Mouse (Mus musculus): ENCODE data around the gene Rhof. TPM values are rescaled to one million over a fixed set of nuclear protein-coding genes. Genes with fewer than 3 reads are reported as not detected.

Rhof gene
- polyA plus RNA-seq (2012; fragmentation: generic; extraction: Trizol), result 1 to 10 TPM in 1 of 2 experiments, under 1 TPM in 1; 0.29 to 2.2 TPM

DNA sequence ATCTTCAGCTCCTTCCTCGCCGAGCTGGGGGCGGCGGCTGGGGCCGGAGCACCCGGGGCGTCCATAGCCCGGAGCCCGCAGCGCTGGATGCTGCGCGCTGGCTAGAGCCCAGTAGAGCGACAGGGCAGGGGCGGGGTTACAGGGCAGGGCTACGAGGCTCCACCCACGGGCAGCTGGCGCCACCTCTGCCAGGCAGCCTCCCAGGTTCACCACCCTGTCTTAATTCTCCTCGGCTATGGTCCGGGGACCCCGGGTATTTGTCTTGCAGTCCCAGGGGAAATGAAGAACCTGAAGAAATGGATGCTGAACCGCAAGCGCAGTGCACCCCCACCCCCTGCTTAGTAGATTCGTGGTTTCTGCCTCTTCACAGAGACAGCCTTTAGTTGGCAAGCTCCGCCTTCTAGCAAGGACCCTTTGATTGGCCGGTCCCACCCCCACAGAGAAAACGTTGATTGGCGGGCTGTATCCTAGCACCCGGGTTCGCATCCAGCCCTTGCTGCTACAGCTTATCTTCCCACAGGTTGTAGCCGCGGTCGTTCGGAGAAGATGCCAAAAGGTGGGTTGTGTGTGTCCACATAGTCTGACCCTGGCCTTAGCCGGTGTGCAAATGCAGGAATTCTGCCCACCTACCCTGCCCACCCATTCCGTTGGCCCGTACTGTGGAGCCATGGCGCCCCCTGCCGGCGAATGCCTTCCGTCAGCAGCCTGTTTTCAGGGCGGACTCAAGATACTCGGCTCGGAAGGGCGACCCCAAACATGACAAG is at the start of gene Rhof:
Gene Rhof (minus strand): TSS at position 385 of the 764 bp plus-strand sequence.

DNA sequence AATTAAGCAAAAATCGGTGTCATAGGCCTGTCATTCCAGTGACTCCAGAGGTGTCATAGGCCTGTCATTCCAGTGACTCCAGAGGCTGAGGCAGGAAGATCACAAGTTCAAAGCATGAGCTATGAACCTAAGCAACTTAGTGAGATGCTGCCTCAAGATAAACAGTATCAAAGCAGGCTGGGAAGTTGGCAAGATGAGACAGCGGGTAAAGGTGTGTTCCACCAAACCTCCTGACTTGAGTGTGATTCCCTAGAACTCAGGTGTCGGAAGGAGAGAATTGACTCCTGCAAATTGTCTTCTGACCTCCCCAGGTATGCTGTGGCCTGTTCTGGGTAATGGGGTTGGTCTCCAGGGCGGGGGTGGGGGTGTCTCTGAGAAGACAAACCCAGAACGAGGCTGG is 36.8 kb upstream of the Rhof start, which contains the start of gene Psmd9:
Gene Psmd9 (plus strand): TSS at position 130 of the 400 bp plus-strand sequence.

DNA sequence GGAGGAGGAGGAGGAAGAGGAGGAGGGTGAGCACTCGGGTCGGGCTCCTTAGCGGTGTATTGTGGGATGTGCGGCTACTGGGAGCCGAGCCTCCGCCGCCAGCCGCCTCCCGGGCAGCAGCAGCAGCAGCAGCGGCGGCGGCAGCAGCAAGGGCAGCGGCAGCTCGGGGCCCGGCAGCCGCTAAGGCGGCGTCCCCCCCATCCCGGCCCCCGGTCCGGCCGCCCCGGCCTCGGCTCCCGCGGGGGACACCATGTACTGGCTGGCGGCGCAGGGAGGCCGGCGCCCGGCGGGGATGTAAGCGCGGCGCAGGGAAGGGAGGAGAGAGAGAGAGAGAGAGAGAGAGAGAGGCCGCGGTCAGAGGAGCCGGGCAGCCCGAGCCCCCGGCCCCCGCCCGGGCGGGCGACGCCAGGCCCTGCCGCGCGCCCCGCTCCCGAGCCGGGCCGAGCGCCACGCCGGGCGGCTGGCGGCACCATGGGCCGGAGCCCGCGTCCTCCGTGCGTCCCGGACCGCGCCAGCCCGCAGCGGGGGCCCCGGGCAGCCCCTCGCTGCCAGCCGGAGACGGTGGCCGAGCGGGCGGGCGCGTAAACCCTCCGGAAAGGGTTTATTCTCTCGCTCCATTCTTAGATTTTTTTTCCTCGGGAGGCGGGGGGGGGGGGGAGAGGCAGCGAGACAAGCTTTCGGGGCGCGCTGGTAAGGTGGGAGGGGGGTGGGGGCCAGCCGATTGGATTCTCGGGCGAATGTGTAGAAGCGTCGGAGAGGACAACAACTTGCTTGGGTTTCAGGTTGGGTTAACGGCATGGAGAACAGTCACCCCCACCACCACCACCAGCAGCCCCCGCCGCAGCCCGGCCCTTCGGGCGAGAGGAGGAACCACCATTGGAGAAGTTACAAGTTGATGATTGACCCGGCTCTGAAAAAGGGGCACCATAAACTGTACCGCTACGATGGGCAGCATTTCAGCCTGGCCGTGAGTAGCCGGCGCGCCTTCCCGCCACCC is 10.0 kb upstream of the Rhof start, which contains the start of gene Setd1b:
Gene Setd1b (plus strand): TSS at position 33 of the 997 bp plus-strand sequence.

DNA sequence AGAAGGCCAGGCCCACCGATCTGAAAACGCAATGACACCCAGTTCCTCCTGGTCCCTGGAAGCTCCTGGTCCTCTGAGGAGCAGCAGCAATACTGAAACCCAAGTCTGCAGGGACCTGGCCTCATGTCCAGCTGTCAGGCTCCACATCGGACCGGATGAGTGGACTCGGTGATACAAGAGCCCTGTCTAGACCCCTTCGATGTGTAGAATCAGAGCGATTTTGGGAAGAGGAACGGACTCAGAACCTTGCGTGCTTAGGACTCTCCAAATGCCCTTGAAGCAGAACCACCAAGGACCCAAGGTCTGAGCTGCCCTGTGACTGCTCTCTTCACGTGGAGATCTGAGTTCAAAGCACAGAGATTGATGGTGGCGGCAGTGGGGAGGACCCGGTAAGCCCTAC is 64.4 kb downstream of the Rhof start, which contains the start of gene Tmem120b:
Gene Tmem120b (plus strand): TSS at position 301 of the 400 bp plus-strand sequence.

Other genes starting within 250 kb of the Rhof start
- gene Kdm2b, start 142.9 kb downstream of the Rhof start, polyA plus RNA-seq (2012; fragmentation: generic; extraction: Trizol), result 10 to 100 TPM in 1 of 2 experiments, 1 to 10 TPM in 1; 4.7 to 17.9 TPM
- 10 to 100 TPM; 10.7 to 15.7 TPM for gene Orai1, start 117.6 kb downstream of the Rhof start, polyA plus RNA-seq (2012; fragmentation: generic; extraction: Trizol)
- gene Morn3, start 85.7 kb downstream of the Rhof start, polyA plus RNA-seq (2012; fragmentation: generic; extraction: Trizol), result not detected
- 1 to 10 TPM; 1.6 to 2.5 TPM for gene Tmem120b, start 64.3 kb downstream of the Rhof start, polyA plus RNA-seq (2012; fragmentation: generic; extraction: Trizol)
- gene Setd1b, start 9.5 kb upstream of the Rhof start, polyA plus RNA-seq (2012; fragmentation: generic; extraction: Trizol), result 1 to 10 TPM in 1 of 2 experiments, under 1 TPM in 1; 0.78 to 5.9 TPM
- 10 to 100 TPM; 28.5 to 31.3 TPM for gene Psmd9, start 36.7 kb upstream of the Rhof start, polyA plus RNA-seq (2012; fragmentation: generic; extraction: Trizol)
- not detected for gene Hpd, start 50.0 kb upstream of the Rhof start, polyA plus RNA-seq (2012; fragmentation: generic; extraction: Trizol)
- 1 to 10 TPM in 1 of 2 experiments, under 1 TPM in 1; 0.02 to 1.6 TPM for gene Wdr66, start 119.4 kb upstream of the Rhof start, polyA plus RNA-seq (2012; fragmentation: generic; extraction: Trizol)
- 1 to 10 TPM in 1 of 2 experiments, under 1 TPM in 1; 0.37 to 2.4 TPM for gene Bcl7a, start 211.1 kb upstream of the Rhof start, polyA plus RNA-seq (2012; fragmentation: generic; extraction: Trizol)